Mouse (Mus musculus) bone marrow macrophage, adult 2 months (primary cell): Measurements from ENCODE around the gene Rxfp2.

Experiments
- CTCF ChIP-seq: IDR thresholded peaks from 2 replicates; pipeline ENCODE4 v1.5.1; 2012; ENCODE audit warnings: low read depth, mild to moderate bottlenecking, low read length, moderate library complexity
- POLR2A ChIP-seq: IDR thresholded peaks from 2 replicates; pipeline ENCODE4 v1.6.1; 2012; ENCODE audit warnings: mild to moderate bottlenecking, low read depth, low read length, borderline replicate concordance

DNA sequence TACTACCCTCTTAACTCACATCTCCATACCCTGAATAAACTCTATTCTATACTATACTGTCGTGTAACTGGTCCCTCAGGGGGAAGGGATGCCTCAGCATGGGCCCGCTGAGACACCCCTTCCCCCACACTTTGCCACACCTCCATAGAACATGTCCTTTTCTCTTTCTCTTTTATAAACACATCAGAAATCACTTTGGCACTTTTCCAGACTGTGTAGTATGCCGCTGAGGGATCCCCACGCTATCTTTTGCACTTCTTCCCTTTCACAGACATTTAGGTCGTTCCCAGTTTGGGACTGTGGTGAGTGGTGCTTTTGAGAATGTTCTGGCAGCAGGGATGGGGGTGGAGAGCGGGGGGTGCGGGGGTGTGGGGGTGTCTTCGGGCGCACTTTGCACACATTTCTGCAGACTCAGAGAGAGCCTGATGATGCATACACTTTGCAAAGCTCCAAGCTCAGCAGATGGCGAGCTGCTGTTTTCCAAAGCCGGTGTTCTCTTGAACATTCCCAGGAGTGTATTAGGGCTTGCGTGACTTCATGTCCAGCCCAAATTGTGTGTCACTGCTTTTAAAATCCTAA is 8.1 kb downstream of the Rxfp2 start:
- TF ChIP-seq CTCF (no peak), POLR2A (no peak)
